Mouse (Mus musculus) kidney, postnatal 4 days (tissue): ENCODE measurements around the gene Smg9.

ENCODE experiments used
- DNase-seq, 2 experiments: peaks; one replicate each; pipeline ENCODE4 v3.0.0; 2021; ENCODE audit warnings: mixed read lengths in 2 of 2

Gene Smg9

DNA sequence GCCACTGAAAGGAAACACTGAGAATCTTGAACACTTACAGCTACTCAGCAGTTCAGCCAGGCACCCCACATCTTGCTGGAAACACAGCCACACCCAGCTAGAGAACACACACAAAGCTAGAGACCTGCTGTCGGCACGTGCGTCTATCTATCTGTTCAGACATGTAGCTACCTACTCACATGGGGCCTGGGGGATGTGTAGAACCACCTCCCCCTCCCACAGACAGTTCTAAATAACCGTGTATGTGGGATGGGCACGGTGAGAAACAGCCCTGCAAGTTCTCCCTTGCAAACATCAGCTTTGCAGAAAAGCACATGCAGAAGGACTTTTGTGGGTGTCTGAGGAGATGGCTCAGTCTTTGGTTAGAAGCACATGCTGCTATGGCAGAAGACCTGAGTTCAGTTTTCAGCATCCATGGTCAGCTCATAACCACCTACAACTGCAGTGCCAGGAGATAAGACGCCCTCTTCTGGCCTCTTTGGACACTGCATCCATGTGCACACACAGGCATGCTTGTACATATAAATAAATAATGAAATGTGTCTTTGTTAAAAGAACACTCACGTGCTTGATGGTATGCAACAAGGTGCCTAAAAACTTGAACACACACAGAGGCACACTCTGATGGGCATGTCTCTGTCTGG lies 47.4 kb downstream of the Smg9 start:
- DNase-seq, result no peak

DNA sequence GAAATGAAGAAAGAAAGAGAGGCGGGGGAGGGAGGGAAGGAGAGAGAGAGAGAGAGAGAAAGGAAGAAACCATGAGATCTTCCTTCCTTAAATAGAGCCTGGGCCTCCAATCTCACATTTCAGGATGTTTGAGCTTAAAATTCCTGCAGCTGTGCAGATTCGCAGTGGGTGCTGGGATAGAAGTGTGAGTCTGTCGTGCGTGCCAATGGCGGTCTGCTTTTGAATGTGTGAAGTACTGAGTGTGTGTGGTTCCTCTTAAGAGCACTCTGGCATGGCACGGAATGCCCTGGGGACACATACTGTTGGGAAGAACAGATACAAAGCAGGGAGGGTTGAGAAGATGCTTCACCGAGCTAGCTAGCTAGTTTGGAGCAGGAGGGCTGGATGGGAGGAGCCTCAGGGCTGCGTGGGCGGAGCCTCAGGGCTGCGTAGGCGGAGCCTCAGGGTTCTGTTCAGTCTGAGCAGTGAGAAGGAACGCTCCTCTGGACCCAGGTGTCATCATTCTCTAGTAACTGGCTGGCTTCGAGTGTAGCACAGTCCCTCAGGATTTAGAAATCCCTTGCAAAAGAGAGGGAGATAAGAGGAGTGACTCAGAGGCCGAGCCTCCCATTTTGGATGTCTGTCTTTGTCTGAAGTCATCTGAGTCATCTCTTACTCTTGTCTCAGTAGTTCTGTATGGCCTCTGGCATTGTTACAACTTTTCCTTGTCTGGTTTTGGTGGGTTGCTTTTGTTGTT lies 49.5 kb downstream of the Smg9 start:
- DNase-seq, result no peak

DNA sequence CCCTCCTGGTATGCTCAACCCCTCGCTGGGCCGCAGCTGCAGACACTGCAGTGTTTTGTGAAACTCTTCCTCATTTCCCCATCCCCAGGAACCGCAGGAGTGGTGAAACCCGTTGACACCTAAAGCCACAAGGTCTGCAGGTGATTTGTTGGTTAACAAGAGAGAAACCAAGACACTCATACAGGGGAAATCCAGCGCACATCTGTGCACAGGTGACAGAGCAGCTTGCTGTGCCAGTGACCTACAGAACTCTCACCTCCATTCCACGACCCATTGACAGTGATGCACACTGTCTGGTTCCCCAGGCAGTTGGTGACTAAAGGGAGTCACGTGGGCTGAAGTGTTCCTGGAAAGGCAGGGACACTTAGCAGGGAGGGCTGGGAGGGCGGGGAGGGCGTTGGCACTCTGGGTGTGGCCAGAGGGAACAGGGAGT lies 51.2 kb downstream of the Smg9 start:
- no peak for DNase-seq

DNA sequence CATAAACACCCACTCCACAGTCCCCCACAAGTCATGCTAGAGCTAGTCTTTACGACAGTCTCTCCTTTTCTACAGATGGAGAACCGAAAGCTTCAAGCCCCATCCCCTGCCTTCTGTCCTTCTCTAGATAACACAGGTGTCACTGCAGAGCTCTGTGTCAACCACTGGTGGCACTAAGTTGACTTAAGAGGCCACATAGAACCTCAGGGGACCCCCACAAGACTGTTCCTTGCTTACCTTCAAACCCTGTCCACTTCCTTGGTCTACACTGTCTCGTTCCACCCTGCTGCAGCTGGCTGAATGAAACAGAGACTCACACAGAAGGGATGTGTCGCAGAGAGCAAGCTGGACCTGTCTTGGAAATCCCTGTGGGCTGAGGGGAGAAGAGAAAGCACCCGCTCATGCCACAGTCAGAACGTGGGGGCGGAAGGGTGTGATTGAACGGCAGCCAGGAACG lies 52.5 kb downstream of the Smg9 start, which contains the start of gene Irgc1:
Irgc1 (minus strand) TSS at position 443 of the 457 bp plus-strand sequence.
- no peak for DNase-seq

DNA sequence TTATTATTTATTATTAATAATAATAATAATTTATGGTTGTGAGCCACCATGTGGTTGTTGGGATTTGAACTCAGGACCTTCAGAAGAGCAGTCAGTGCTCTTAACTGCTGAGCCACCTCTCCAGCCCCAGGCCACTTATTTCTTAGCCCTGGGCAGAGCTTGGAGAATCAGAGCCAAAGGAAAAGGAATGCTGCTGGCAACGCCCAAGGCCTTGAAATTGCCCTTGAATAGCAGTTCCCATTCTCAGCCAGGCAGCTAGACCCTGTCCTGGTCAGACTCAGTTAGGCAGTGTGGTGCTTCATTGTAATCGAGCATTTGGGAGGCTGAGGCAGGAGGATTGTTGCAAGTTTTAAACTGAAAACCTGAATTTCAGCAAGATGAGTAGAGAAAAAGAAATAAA lies 54.8 kb downstream of the Smg9 start:
- DNase-seq, result no peak

DNA sequence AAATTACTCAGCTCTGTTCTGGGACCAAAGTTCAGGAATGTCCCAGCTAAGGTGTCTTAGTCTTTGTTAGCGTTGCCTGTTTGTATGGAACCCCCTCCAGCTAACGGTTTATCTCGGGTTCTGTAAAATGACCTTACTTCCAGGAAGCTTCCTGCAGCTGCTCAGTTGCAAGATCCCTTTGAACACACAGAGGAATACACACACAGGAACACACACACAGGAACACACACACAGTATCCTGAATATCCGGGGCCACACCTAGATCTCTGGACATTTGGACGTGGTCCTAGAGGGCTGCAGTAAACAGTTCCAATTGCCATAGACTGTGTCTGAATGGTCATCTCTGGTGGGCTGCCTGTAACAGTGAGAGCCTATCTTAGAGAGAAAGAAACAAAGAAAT lies 56.3 kb downstream of the Smg9 start:
- no peak for DNase-seq

DNA sequence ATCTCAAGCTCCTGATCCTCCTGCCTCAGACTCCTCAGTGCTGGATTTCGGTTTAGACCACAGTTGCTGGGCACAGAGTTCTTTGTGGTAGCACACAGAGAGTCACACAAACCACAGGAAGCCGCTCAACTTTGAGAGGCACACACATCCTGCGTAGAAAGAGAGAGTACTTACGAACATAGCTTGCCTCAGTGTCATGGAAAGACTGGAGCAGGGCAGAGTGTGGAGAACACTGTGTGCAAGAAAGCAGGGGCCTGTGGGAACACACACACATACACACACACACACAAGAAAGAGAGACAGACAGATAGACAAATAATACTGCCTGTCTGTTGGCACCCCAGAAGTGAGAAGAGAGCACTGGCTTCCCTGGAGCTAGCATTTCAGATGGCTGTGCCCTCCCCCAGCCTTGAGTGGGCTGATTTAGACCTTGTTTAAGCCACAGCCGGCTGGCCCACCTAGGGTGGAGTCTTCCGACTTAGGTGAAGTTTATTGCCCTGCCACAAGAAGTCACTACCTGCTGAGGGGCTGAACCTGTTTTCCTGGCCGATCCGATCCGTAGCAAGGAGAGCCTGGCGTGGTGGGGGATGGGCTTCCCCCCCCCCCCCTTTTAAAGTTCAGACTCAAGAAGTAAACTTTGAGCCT lies 58.4 kb downstream of the Smg9 start:
- DNase-seq, result no peak

DNA sequence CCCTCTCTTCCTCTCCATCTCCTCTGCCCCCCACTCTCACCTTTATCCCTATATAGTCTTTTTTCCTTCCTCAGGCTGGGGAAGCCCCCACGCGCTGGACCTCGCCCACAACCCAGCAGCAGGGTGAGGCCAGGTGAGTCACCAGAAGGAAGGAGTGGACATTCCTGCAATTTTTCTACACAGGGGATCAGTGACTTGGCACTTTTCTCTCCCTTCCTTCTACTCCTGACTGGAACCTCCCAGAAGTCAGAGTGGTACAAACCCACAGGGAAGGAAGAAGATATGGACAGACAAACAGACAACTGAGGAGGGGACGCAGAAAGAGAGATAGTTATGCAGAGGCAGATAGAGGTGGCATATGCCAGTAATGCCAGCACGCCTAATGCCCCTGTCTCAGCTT lies 60.0 kb downstream of the Smg9 start:
- DNase-seq, result no peak

DNA sequence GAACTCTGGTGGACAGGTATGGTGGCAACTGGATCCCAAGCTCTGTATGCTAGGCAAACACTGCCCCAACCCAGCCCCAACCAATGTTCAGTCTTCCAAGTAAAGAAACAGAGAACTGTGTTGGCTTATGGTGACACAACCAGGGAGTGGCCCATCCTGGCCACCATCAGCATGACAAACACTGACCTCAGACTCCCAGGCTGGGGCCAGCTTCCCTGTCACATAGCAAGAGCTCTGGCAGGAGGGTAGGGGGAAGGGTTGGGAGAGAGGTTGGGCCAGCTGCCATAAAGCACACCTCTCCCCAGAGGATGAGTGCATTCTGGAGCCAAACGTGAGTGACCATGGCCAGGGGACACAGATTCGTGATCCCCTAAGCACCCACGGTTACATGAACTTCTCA lies 60.4 kb downstream of the Smg9 start:
- DNase-seq, result no peak

DNA sequence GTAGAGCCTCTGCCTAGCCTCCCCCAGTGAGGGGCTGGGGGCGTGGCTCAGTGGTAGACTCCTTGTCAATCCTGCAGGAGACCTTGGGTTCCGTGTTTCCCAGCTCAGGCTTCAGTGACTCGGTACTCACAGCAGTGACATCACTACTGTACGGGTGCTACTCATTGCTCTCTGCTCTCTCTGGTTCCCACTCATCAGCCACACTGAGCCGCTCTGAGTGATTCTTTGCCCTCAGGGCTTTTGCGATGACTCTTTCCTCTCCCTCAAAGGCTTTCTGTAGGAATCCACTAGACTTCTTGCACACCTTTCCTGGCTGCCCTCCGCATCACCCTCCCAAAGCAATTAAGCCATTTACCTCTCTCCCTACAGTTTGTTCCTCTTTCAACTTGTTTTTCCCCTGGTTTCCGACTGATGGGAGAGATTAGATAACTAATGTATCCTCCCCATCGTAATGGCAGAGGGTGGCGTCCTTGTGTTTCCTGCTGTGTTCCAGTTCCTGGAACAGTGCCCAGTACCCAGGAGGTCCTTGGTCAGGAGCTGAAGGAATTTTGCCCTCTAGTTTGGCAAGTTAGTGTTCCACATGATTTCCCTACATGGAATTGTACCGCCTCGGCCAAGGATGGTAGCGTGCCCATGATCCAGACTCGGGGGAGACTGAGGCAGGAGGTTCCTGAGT lies 62.1 kb downstream of the Smg9 start:
- peak; percentile 53 to 73 for DNase-seq

DNA sequence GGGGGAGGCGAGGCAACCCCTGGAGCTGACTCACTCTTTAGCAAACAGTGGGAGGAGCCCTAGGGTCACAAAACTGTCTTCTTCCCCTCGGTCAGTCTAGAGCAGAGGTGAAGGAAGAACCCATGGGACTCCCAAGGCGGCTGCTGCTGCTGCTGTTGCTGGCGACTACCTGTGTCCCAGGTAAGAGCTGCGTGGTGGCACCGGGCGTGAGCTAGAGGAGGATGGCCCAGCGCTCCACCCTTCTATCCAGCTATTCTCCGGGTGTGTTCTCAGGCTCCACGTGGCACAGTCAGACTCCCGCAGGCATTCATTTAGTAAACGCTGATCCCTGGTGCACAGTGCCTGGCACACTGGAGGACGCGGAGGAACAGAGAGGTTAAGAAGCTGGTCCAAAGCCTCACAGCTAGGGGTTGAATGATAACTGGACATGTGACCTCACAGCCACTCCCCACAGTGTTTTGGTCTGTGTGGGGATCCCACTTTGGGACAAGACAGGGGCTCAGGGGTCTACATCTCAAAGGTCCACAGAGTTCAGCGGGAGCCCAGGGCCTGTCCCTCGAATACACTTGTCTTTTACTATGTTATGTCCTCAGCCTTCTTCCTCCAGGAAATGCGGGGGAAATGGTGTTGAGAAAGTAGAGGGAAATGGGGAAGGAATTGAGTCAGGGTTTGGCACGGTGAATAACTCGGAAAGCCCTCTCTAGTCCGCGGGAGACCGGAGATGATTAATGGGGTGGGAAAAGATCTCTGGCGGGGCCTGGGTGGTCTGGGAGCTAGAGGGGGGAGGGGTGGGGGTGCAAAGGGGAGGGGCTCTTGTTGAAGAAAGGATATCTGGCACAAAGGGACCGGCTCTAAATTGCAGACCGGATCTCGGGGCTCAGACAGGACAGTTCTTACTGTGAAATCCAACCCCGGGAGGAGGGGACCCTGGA lies 63.2 kb downstream of the Smg9 start, which contains the start of gene Plaur:
Plaur (plus strand) TSS at position 97 of the 932 bp plus-strand sequence.
- DNase-seq, result peak; percentile 44 to 61

DNA sequence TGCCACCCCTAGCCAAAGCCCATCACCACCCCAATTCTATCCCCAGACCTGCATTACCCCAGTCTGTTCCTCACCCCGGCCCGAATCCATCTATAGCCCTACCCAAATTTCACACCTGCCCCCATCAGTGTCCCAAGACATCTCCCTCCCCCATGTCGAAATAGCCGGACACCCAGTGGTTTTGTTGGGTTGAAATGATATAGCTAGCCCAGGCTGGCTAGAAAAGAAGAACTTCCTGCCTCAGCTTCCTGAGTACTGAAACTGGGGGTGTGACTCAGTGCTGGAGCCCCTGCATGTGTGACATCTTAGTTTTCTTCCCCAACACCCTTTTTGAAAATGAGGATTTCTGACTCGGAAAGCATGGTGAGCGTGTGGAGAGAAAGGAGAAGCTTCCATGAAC lies 67.4 kb downstream of the Smg9 start:
- no peak for DNase-seq

DNA sequence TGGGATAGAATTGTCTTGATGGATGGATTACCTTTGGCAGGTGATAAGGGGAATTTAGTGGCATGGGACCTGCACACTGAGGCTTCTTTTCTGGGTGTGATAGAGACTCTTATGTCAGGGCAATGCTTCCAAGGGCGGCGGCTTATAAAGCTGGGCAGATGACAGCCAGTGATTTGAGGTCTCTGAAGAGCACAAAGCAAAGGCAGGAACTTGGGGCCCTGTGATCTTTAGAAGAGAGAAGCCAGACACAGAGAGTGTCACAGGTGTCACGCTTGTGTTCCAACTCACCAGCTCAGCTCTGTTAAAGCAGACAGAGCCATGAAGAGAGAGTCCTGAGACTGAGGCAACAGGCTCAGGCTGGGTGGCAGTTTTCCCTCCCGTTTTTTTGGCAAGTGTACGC lies 68.5 kb downstream of the Smg9 start:
- no peak for DNase-seq

DNA sequence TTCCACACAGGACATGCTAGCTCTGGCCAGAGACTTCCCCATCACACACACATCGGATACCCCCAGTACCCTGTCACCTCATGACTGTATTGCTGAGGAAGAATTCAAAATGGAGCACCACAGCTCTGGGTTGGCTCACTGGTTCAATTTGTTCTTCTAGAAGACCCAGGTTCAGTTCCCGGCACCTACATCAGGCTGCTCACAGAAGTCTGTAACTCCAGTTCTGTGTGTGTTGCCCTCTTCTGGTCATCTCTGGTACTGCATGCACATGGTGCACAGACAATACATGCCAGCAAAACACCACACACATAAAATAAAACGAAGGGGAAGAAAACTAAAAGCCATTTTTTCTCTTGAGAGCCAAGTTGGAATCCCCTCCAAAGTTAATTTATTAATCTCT lies 69.7 kb downstream of the Smg9 start:
- DNase-seq, result no peak

DNA sequence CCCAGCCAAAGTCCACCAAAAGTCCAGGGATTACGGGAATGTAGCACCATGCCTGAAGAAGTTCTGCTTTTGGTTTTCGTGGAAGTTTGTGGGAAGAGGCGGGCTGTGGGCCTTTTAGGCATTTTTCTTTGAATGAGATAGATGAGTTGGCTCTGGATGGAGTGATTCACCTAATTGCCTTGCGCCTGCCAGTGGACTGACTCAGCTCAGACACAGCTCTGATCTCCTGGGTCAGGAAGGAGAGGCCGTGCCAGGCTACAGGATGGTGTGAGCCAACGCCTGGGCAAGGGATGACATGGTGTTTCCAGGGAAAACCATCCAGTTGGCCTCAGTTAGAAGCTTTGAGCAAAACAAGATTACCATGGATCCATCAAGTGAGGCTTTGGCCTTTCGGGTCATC lies 70.9 kb downstream of the Smg9 start:
- DNase-seq, result no peak
